Mouse (Mus musculus) limb, embryonic 13.5 days (tissue): ENCODE results near the gene Sardh. TPM values are rescaled to one million over a fixed set of nuclear protein-coding genes. Genes with fewer than 3 reads are reported as not detected.
A peak's percentile ranks its signal among the peaks of the same experiment; 100 is the strongest.

Experiments
- ATAC-seq: fragments of 200-750 bp; cut with Nextera tagmentation; 2 replicates; pipeline ENCODE4 v1.8.0; 2017; ENCODE audit warnings: low read depth, moderate number of reproducible peaks, moderate TSS enrichment; ENCODE audit not compliant: low FRiP score
- H3K27ac ChIP-seq: fragments of 300-500 bp; sonication (generic); 2 replicates; pipeline ENCODE4 v1.5.1; 2015; ENCODE audit warnings: inconsistent platforms, mild to moderate bottlenecking, moderate library complexity
- H3K27me3 ChIP-seq: fragments of 300-500 bp; sonication (generic); 2 replicates; pipeline ENCODE4 v1.6.1; 2015; ENCODE audit warnings: mild to moderate bottlenecking, inconsistent platforms
- H3K36me3 ChIP-seq: fragments of 300-500 bp; sonication (generic); 2 replicates; pipeline ENCODE4 v1.6.1; 2015; ENCODE audit warnings: inconsistent platforms, mild to moderate bottlenecking, moderate library complexity
- H3K4me1 ChIP-seq: fragments of 300-500 bp; sonication (generic); 2 replicates; pipeline ENCODE4 v1.6.1; 2015; ENCODE audit warnings: inconsistent platforms
- H3K4me2 ChIP-seq: fragments of 300-500 bp; sonication (generic); replicated peaks from 2 replicates; pipeline ENCODE4 v1.6.1; 2015; ENCODE audit warnings: inconsistent platforms, mild to moderate bottlenecking, moderate library complexity
- H3K4me3 ChIP-seq: fragments of 300-500 bp; sonication (generic); 2 replicates; pipeline ENCODE4 v1.5.1; 2015; ENCODE audit warnings: moderate library complexity, mild to moderate bottlenecking, inconsistent platforms
- H3K9ac ChIP-seq: fragments of 300-500 bp; sonication (generic); 2 replicates; pipeline ENCODE4 v1.6.1; 2015; ENCODE audit warnings: mild to moderate bottlenecking, inconsistent platforms
- H3K9me3 ChIP-seq: fragments of 300-500 bp; sonication (generic); 2 replicates; pipeline ENCODE4 v1.6.1; 2016; ENCODE audit warnings: inconsistent platforms
- WGBS: fragments of 180-500 bp; shearing (Covaris S2); methylation state at CpG from one replicate; pipeline ENCODE4 v1.1.7; 2015; 5-methylcytosine and 5-hydroxymethylcytosine counted together
- polyA plus RNA-seq: library from polyadenylated mRNA; unstranded; fragments of >200 nt; fragmentation: Nextera tagmentation; extraction: Ambion mirVana; gene quantifications from 2 replicates; pipeline ENCODE4 v1.2.1, GENCODE M21; 2015

Gene Sardh
- 8.6 and 10.2 TPM in 2 replicates for polyA plus RNA-seq

- Histone ChIP-seq H3K4me2 (peak within 1 kb of the TSS; percentile 53), H3K27ac (peak within 1 kb of the TSS; percentile 72; the same call in 1 of the 2 replicates), H3K4me1 (peaks cover 19% of the 10 kb centered on the region), H3K4me3 (no peak within 1 kb of the TSS), H3K36me3 (no peaks in the 10 kb centered on the region), H3K27me3 (no peaks in the 10 kb centered on the region), H3K9me3 (no peaks in the 10 kb centered on the region), H3K9ac (no peak within 1 kb of the TSS)
- ATAC-seq = no peak
- 74% methylated on average over 2 of the region's 2 CpGs for WGBS
Measured at GRCm38 (mm10) chr2:27248211-27248610, at the start of gene Sardh. Gene Sardh, minus strand, starts transcription at chr2:27248337.

- Histone ChIP-seq H3K27ac (no peak overlapping the region), H3K27me3 (no peaks in the 10 kb centered on the region), H3K9ac (no peak overlapping the region), H3K4me1 (peaks cover 22% of the 10 kb centered on the region), H3K4me2 (no peak overlapping the region), H3K9me3 (no peaks in the 10 kb centered on the region), H3K36me3 (peaks cover 35% of the 10 kb centered on the region), H3K4me3 (no peak overlapping the region)
- no peak for ATAC-seq
- WGBS = 43% methylated on average over 9 of the region's 9 CpGs
Measured at GRCm38 (mm10) chr2:27296656-27297406, 48.7 kb upstream of the Sardh start.

GRCm38 (mm10) chr2:27294777-27295176 lies 46.6 kb upstream of the Sardh start:
- peaks cover 54% of the 10 kb centered on the region for H3K36me3 ChIP-seq
- H3K4me2 ChIP-seq = no peak overlapping the region
- H3K27ac ChIP-seq = no peak overlapping the region
- H3K4me3 ChIP-seq = no peak overlapping the region
- peaks cover 12% of the 10 kb centered on the region for H3K4me1 ChIP-seq
- no peaks in the 10 kb centered on the region for H3K9me3 ChIP-seq
- ATAC-seq = no peak
- no peak overlapping the region for H3K9ac ChIP-seq
- 93% methylated on average over 3 of the region's 3 CpGs for WGBS
- H3K27me3 ChIP-seq = no peaks in the 10 kb centered on the region

GRCm38 (mm10) chr2:27289019-27289418 lies 40.9 kb upstream of the Sardh start:
- no peaks in the 10 kb centered on the region for H3K9me3 ChIP-seq
- 16% methylated on average over 3 of the region's 3 CpGs for WGBS
- peak; percentile 68 for ATAC-seq
- H3K36me3 ChIP-seq = peaks cover 57% of the 10 kb centered on the region
- no peak overlapping the region for H3K4me2 ChIP-seq
- H3K27ac ChIP-seq = peak overlapping the region; percentile 3; the same call in 1 of the 2 replicates
- H3K9ac ChIP-seq = peak overlapping the region; percentile 19; the same call in 1 of the 2 replicates
- no peaks in the 10 kb centered on the region for H3K27me3 ChIP-seq
- no peak overlapping the region for H3K4me3 ChIP-seq
- H3K4me1 ChIP-seq = peaks cover 7% of the 10 kb centered on the region

- Histone ChIP-seq H3K4me1 (peaks cover 7% of the 10 kb centered on the region), H3K9me3 (no peaks in the 10 kb centered on the region), H3K4me3 (no peak overlapping the region), H3K4me2 (no peak overlapping the region), H3K27ac (no peak overlapping the region), H3K9ac (no peak overlapping the region), H3K36me3 (peaks cover 64% of the 10 kb centered on the region), H3K27me3 (no peaks in the 10 kb centered on the region)
- no peak for ATAC-seq
- 84% methylated on average over 7 of the region's 7 CpGs for WGBS
Measured at GRCm38 (mm10) chr2:27286971-27287710, 39.0 kb upstream of the Sardh start.

- Histone ChIP-seq H3K27me3 (no peaks in the 10 kb centered on the region), H3K9ac (no peak overlapping the region), H3K4me1 (peaks cover 5% of the 10 kb centered on the region), H3K4me3 (no peak overlapping the region), H3K9me3 (no peaks in the 10 kb centered on the region), H3K36me3 (peaks cover 53% of the 10 kb centered on the region), H3K27ac (no peak overlapping the region), H3K4me2 (no peak overlapping the region)
- ATAC-seq = no peak
- WGBS = 66% methylated on average over 7 of the region's 7 CpGs
Measured at GRCm38 (mm10) chr2:27284441-27284840, 36.3 kb upstream of the Sardh start.

GRCm38 (mm10) chr2:27281771-27282170 lies 33.6 kb upstream of the Sardh start:
- no peak overlapping the region for H3K27ac ChIP-seq
- H3K9ac ChIP-seq = no peak overlapping the region
- no peak overlapping the region for H3K4me3 ChIP-seq
- no peaks in the 10 kb centered on the region for H3K27me3 ChIP-seq
- H3K4me2 ChIP-seq = no peak overlapping the region
- H3K9me3 ChIP-seq = no peaks in the 10 kb centered on the region
- no peak for ATAC-seq
- peaks cover 56% of the 10 kb centered on the region for H3K36me3 ChIP-seq
- H3K4me1 ChIP-seq = no peaks in the 10 kb centered on the region
- WGBS = 90% methylated on average over 9 of the region's 9 CpGs

GRCm38 (mm10) chr2:27280920-27281611 lies 32.9 kb upstream of the Sardh start:
- WGBS = 68% methylated on average over 13 of the region's 13 CpGs
- Histone ChIP-seq H3K4me1 (no peaks in the 10 kb centered on the region), H3K4me3 (no peak overlapping the region), H3K36me3 (peaks cover 61% of the 10 kb centered on the region), H3K9me3 (no peaks in the 10 kb centered on the region), H3K4me2 (no peak overlapping the region), H3K27ac (no peak overlapping the region), H3K9ac (no peak overlapping the region), H3K27me3 (no peaks in the 10 kb centered on the region)
- ATAC-seq = no peak

- no peak overlapping the region for H3K9ac ChIP-seq
- H3K27ac ChIP-seq = no peak overlapping the region
- H3K4me2 ChIP-seq = no peak overlapping the region
- no peak for ATAC-seq
- no peaks in the 10 kb centered on the region for H3K4me1 ChIP-seq
- no peaks in the 10 kb centered on the region for H3K27me3 ChIP-seq
- peaks cover 4% of the 10 kb centered on the region; the same call in 1 of the 2 replicates for H3K9me3 ChIP-seq
- no peak overlapping the region for H3K4me3 ChIP-seq
- H3K36me3 ChIP-seq = peaks cover 72% of the 10 kb centered on the region
- 95% methylated on average over 7 of the region's 7 CpGs for WGBS
Measured at GRCm38 (mm10) chr2:27278859-27279258, 30.7 kb upstream of the Sardh start.

GRCm38 (mm10) chr2:27268325-27268724 lies 20.2 kb upstream of the Sardh start:
- H3K9ac ChIP-seq = no peak overlapping the region
- H3K27ac ChIP-seq = no peak overlapping the region
- H3K9me3 ChIP-seq = no peaks in the 10 kb centered on the region
- H3K4me2 ChIP-seq = no peak overlapping the region
- H3K4me1 ChIP-seq = no peaks in the 10 kb centered on the region
- peaks cover 84% of the 10 kb centered on the region for H3K36me3 ChIP-seq
- H3K27me3 ChIP-seq = no peaks in the 10 kb centered on the region
- 81% methylated on average over 2 of the region's 2 CpGs for WGBS
- no peak overlapping the region for H3K4me3 ChIP-seq
- no peak for ATAC-seq

GRCm38 (mm10) chr2:27265819-27266218 lies 17.7 kb upstream of the Sardh start:
- Histone ChIP-seq H3K4me3 (no peak overlapping the region), H3K4me2 (no peak overlapping the region), H3K36me3 (peaks cover 84% of the 10 kb centered on the region), H3K9ac (no peak overlapping the region), H3K4me1 (no peaks in the 10 kb centered on the region), H3K27me3 (no peaks in the 10 kb centered on the region), H3K27ac (no peak overlapping the region), H3K9me3 (no peaks in the 10 kb centered on the region)
- WGBS = 80% methylated on average over 3 of the region's 3 CpGs
- no peak for ATAC-seq

- H3K4me1 ChIP-seq = no peaks in the 10 kb centered on the region
- peaks cover 56% of the 10 kb centered on the region for H3K36me3 ChIP-seq
- H3K4me2 ChIP-seq = no peak overlapping the region
- H3K27me3 ChIP-seq = no peaks in the 10 kb centered on the region
- no peak overlapping the region; the same call in 1 of the 2 replicates for H3K9ac ChIP-seq
- no peaks in the 10 kb centered on the region for H3K9me3 ChIP-seq
- H3K27ac ChIP-seq = no peak overlapping the region
- no peak overlapping the region for H3K4me3 ChIP-seq
- 88% methylated on average over 4 of the region's 4 CpGs for WGBS
- ATAC-seq = no peak
Measured at GRCm38 (mm10) chr2:27262984-27263383, 14.8 kb upstream of the Sardh start.
